Comparison of ENCODE assay signal across 12 mouse cellular contexts in genomic region chr6:28834046-28834445, GRCm38 (mm10). TPM values are rescaled to one million over a fixed set of nuclear protein-coding genes. Genes with fewer than 3 reads are reported as not detected.
A peak's percentile ranks its signal among the peaks of the same experiment; 100 is the strongest.
DNase-seq lines count a peak whose midpoint lies in the region; ATAC-seq and TF ChIP-seq lines count a peak whose summit lies in the region.
"Had no signal": no experiment of that assay in that cellular context is flagged by ENCODE, and none has a peak within 500 bp of the region (broad histone marks: within the 10 kb centered on the region; RNA-seq: fewer than 3 reads in every experiment).

No protein-coding gene starts in this region.

- H3K4me3 ChIP-seq in kidney, embryonic 15.5 days (replicated peaks), result peak overlapping the region; percentile 65; the same call in 1 of the 2 replicates
- H3K4me3 ChIP-seq in forebrain, embryonic 11.5 days (ENCODE audit: low read depth, low read length), result peak overlapping the region; percentile 81
- no peak overlapping the region for H3K4me3 ChIP-seq in intestine, postnatal 0 days (ENCODE audit: low read depth, low read length)
- peak overlapping the region; percentile 88 for H3K4me3 ChIP-seq in neural tube, embryonic 15.5 days (replicated peaks)
- H3K4me3 ChIP-seq: erythroblast, embryonic 14.5 days; myocyte had no signal

- no peak for DNase-seq in kidney, postnatal 25 days
- DNase-seq in forebrain, embryonic 11.5 days (ENCODE audit: low spot score), result no peak
- no peak for DNase-seq in spleen, postnatal 4 days (ENCODE audit: low spot score in 2 of 2)
- no peak for DNase-seq in urinary bladder, postnatal 14 days (ENCODE audit: low spot score)
- DNase-seq in cerebellum, adult 9-11 months, result no peak

- no peak for TF ChIP-seq CTCF in intestine, postnatal 0 days (IDR thresholded peaks at IDR 0.05; ENCODE audit: low read depth)

- no peak for ATAC-seq in kidney, embryonic 15.5 days (replicated peaks; ENCODE audit: low FRiP score)
- ATAC-seq in forebrain, embryonic 11.5 days (replicated peaks; ENCODE audit: low FRiP score), result no peak
- peak; percentile 70 for ATAC-seq in intestine, postnatal 0 days
- ATAC-seq in neural tube, embryonic 15.5 days (ENCODE audit: low FRiP score), result 0 out of 2 replicates have a peak, but pooled peaks have one; percentile 1

- no peak overlapping the region for H3K27ac ChIP-seq in kidney, embryonic 15.5 days
- H3K27ac ChIP-seq in forebrain, embryonic 11.5 days (ENCODE audit: low read depth, low read length), result no peak overlapping the region
- H3K27ac ChIP-seq in intestine, postnatal 0 days (ENCODE audit: low read depth, low read length), result peak overlapping the region; percentile 84
- peak overlapping the region; percentile 96 for H3K27ac ChIP-seq in neural tube, embryonic 15.5 days (replicated peaks)
- H3K27ac ChIP-seq: liver, embryonic 15.5 days had no signal

- H3K36me3 ChIP-seq in kidney, embryonic 15.5 days, result 0 out of 2 replicates have a peak, but pooled peaks cover 6% of the 10 kb centered on the region
- H3K36me3 ChIP-seq in forebrain, embryonic 11.5 days (ENCODE audit: control insufficient read depth, insufficient read depth, low read length), result no peaks in the 10 kb centered on the region
- H3K36me3 ChIP-seq in intestine, postnatal 0 days (ENCODE audit: control insufficient read depth, insufficient read depth), result no peaks in the 10 kb centered on the region; the same call in 1 of the 2 replicates
- 0 out of 2 replicates have a peak, but pooled peaks cover 3% of the 10 kb centered on the region for H3K36me3 ChIP-seq in neural tube, embryonic 15.5 days
- H3K36me3 ChIP-seq: liver, embryonic 15.5 days had no signal

- 59% methylated on average over 2 of the region's 2 CpGs for WGBS in kidney, embryonic 15.5 days
- WGBS in forebrain, embryonic 11.5 days, result 28% methylated on average over 2 of the region's 2 CpGs
- 51% methylated on average over 2 of the region's 2 CpGs for WGBS in intestine, postnatal 0 days
- WGBS in neural tube, embryonic 15.5 days, result 18% methylated on average over 2 of the region's 2 CpGs

- no peaks in the 10 kb centered on the region for H3K9me3 ChIP-seq in kidney, embryonic 15.5 days (replicated peaks)
- no peaks in the 10 kb centered on the region for H3K9me3 ChIP-seq in forebrain, embryonic 11.5 days (ENCODE audit: control insufficient read depth, low read length)
- no peaks in the 10 kb centered on the region for H3K9me3 ChIP-seq in intestine, postnatal 0 days (ENCODE audit: control insufficient read depth)
- H3K9me3 ChIP-seq in neural tube, embryonic 15.5 days (replicated peaks), result no peaks in the 10 kb centered on the region
- H3K9me3 ChIP-seq: liver, embryonic 15.5 days had no signal

- no peak overlapping the region for H3K9ac ChIP-seq in kidney, embryonic 15.5 days
- H3K9ac ChIP-seq in forebrain, embryonic 11.5 days (ENCODE audit: low read length), result peak overlapping the region; percentile 92
- no peak overlapping the region for H3K9ac ChIP-seq in intestine, postnatal 0 days (ENCODE audit: low read depth, low read length)
- peak overlapping the region; percentile 97 for H3K9ac ChIP-seq in neural tube, embryonic 15.5 days (replicated peaks)
- H3K9ac ChIP-seq: liver, embryonic 15.5 days had no signal

- H3K4me2 ChIP-seq in kidney, embryonic 15.5 days, result peak overlapping the region; percentile 90
- H3K4me2 ChIP-seq in forebrain, embryonic 11.5 days (ENCODE audit: low read depth, low read length, severe bottlenecking), result peak overlapping the region; percentile 97
- peak overlapping the region; percentile 100 for H3K4me2 ChIP-seq in intestine, postnatal 0 days (replicated peaks; ENCODE audit: low read depth)
- H3K4me2 ChIP-seq in neural tube, embryonic 15.5 days, result peak overlapping the region; percentile 93

- H3K4me1 ChIP-seq in kidney, embryonic 15.5 days, result peaks cover 26% of the 10 kb centered on the region
- H3K4me1 ChIP-seq in forebrain, embryonic 11.5 days (replicated peaks; ENCODE audit: control insufficient read depth, insufficient read depth, low read length), result peaks cover 13% of the 10 kb centered on the region
- H3K4me1 ChIP-seq in intestine, postnatal 0 days (replicated peaks; ENCODE audit: control insufficient read depth, insufficient read depth, low read length), result 0 out of 2 replicates have a peak, but pooled peaks cover 4% of the 10 kb centered on the region
- H3K4me1 ChIP-seq in neural tube, embryonic 15.5 days, result peaks cover 36% of the 10 kb centered on the region

- H3K27me3 ChIP-seq in kidney, embryonic 15.5 days, result peaks cover 23% of the 10 kb centered on the region
- no peaks in the 10 kb centered on the region; the same call in 1 of the 2 replicates for H3K27me3 ChIP-seq in forebrain, embryonic 11.5 days (ENCODE audit: control insufficient read depth, insufficient read depth, low read length)
- H3K27me3 ChIP-seq in intestine, postnatal 0 days (replicated peaks; ENCODE audit: control insufficient read depth, insufficient read depth, low read length), result no peaks in the 10 kb centered on the region
- no peaks in the 10 kb centered on the region for H3K27me3 ChIP-seq in neural tube, embryonic 15.5 days (replicated peaks)
- H3K27me3 ChIP-seq: CH12.LX had no signal

RNA-seq across cellular contexts. Expression of gene Lrrc4, which starts 2.5 kb away (rescaled TPM):
- polyA plus RNA-seq in kidney, embryonic 15.5 days (2015; fragmentation: Nextera tagmentation; extraction: Ambion mirVana), result 1.8 and 1.9 TPM in 2 replicates
- 3.6 and 3.7 TPM in 2 replicates for polyA plus RNA-seq in forebrain, embryonic 11.5 days (2014; fragmentation: Nextera tagmentation; extraction: Ambion mirVana)
- polyA plus RNA-seq in intestine, postnatal 0 days (2015; fragmentation: Nextera tagmentation; extraction: Ambion mirVana), result 2.8 and 3.2 TPM in 2 replicates
- polyA plus RNA-seq in neural tube, embryonic 15.5 days (2015; fragmentation: Nextera tagmentation; extraction: Ambion mirVana), result 7.2 and 8.5 TPM in 2 replicates
- polyA plus RNA-seq: erythroblast, embryonic 14.5 days had no signal

Comparison
In these comparisons a context has a peak if more than half of its experiments do, and no peak if none do; other contexts are left out.
1. ATAC-seq: peak in intestine, postnatal 0 days (single experiment) and neural tube, embryonic 15.5 days (single experiment); none in kidney, embryonic 15.5 days (single experiment) and forebrain, embryonic 11.5 days (single experiment).
2. H3K27ac ChIP-seq: peak in intestine, postnatal 0 days (single experiment) and neural tube, embryonic 15.5 days (single experiment); none in kidney, embryonic 15.5 days (single experiment) and forebrain, embryonic 11.5 days (single experiment).
3. H3K9ac ChIP-seq: peak in forebrain, embryonic 11.5 days (single experiment) and neural tube, embryonic 15.5 days (single experiment); none in kidney, embryonic 15.5 days (single experiment) and intestine, postnatal 0 days (single experiment).
4. Peak in every context shown above with its lines, with median percentiles within 50 percentile points of each other: H3K4me2 ChIP-seq.